Comparison of ENCODE assay signal across 22 mouse cellular contexts in genomic region chr10:111880354-111880753, GRCm38 (mm10).
A peak's percentile ranks its signal among the peaks of the same experiment; 100 is the strongest.
DNase-seq lines count a peak whose midpoint lies in the region; ATAC-seq and TF ChIP-seq lines count a peak whose summit lies in the region.
"Had no signal": no experiment of that assay in that cellular context is flagged by ENCODE, and none has a peak within 500 bp of the region (broad histone marks: within the 10 kb centered on the region; RNA-seq: fewer than 3 reads in every experiment).

No protein-coding gene starts in this region.

- TF ChIP-seq EP300 in liver, postnatal 0 days (IDR thresholded peaks at IDR 0.05; ENCODE audit: low read depth): no peak

- TF ChIP-seq CTCF in liver, postnatal 0 days (IDR thresholded peaks at IDR 0.05; ENCODE audit: low read depth): no peak
- no peak for TF ChIP-seq CTCF in Patski (IDR thresholded peaks at IDR 0.05)

- no peak overlapping the region for H3K27ac ChIP-seq in liver, embryonic 11.5 days (ENCODE audit: low read depth, low read length)
- H3K27ac ChIP-seq in liver, postnatal 0 days (ENCODE audit: low read depth): no peak overlapping the region
- H3K27ac ChIP-seq: embryonic facial prominence, embryonic 12.5 days; embryonic facial prominence, embryonic 15.5 days; hindbrain, embryonic 12.5 days; hindbrain, embryonic 15.5 days had no signal

- no peaks in the 10 kb centered on the region for H3K4me1 ChIP-seq in liver, embryonic 11.5 days (replicated peaks; ENCODE audit: control insufficient read depth, insufficient read depth, low read length)
- no peaks in the 10 kb centered on the region for H3K4me1 ChIP-seq in liver, postnatal 0 days (ENCODE audit: insufficient read depth)
- H3K4me1 ChIP-seq: embryonic facial prominence, embryonic 12.5 days had no signal

- 78% methylated on average over 3 of the region's 3 CpGs for WGBS in liver, embryonic 11.5 days
- WGBS in liver, postnatal 0 days (ENCODE audit: insufficient replicate concordance): 66% methylated on average over 3 of the region's 3 CpGs

- no peaks in the 10 kb centered on the region for H3K9me3 ChIP-seq in liver, embryonic 11.5 days (ENCODE audit: control insufficient read depth, low read length)
- no peaks in the 10 kb centered on the region for H3K9me3 ChIP-seq in liver, postnatal 0 days (ENCODE audit: low read length)
- H3K9me3 ChIP-seq: embryonic facial prominence, embryonic 12.5 days; embryonic facial prominence, embryonic 15.5 days; hindbrain, embryonic 12.5 days; hindbrain, embryonic 15.5 days had no signal

- H3K9ac ChIP-seq in liver, embryonic 11.5 days (ENCODE audit: low read depth, low read length): no peak overlapping the region
- no peak overlapping the region for H3K9ac ChIP-seq in liver, postnatal 0 days (replicated peaks)
- H3K9ac ChIP-seq: embryonic facial prominence, embryonic 12.5 days; embryonic facial prominence, embryonic 15.5 days; forebrain, postnatal 0 days; hindbrain, embryonic 12.5 days; hindbrain, embryonic 15.5 days had no signal

- no peak overlapping the region for H3K4me2 ChIP-seq in liver, embryonic 11.5 days
- no peak overlapping the region for H3K4me2 ChIP-seq in liver, postnatal 0 days (ENCODE audit: low read depth, low read length)
- H3K4me2 ChIP-seq: embryonic facial prominence, embryonic 12.5 days; embryonic facial prominence, embryonic 15.5 days; heart, embryonic 11.5 days; hindbrain, embryonic 12.5 days; hindbrain, embryonic 15.5 days had no signal

- no peak overlapping the region for H3K4me3 ChIP-seq in liver, embryonic 11.5 days (ENCODE audit: low read depth, low read length)
- H3K4me3 ChIP-seq in liver, postnatal 0 days (ENCODE audit: low read depth, low read length): no peak overlapping the region
- H3K4me3 ChIP-seq: embryonic facial prominence, embryonic 12.5 days; embryonic facial prominence, embryonic 15.5 days; hindbrain, embryonic 12.5 days; hindbrain, embryonic 15.5 days had no signal

- H3K36me3 ChIP-seq in liver, embryonic 11.5 days (ENCODE audit: control insufficient read depth, insufficient read depth, low read length): no peaks in the 10 kb centered on the region
- no peaks in the 10 kb centered on the region for H3K36me3 ChIP-seq in liver, postnatal 0 days (replicated peaks; ENCODE audit: insufficient read depth, low read length)
- H3K36me3 ChIP-seq: embryonic facial prominence, embryonic 12.5 days; embryonic facial prominence, embryonic 15.5 days; hindbrain, embryonic 12.5 days; hindbrain, embryonic 15.5 days had no signal

- POLR2A ChIA-PET in Patski (lab: Charles Lee): no interaction called here

- CTCF ChIA-PET in Patski (lab: Charles Lee): interaction anchor here (1.9 kb wide), 1 partner anchor 9 kb away, joined by 4 read pairs; no protein-coding TSS in a partner anchor

- in situ Hi-C loops in Patski (cut with MboI; ENCODE audit: low pct_unique_long_range_greater_than_20kb): no loop called here

- DNase-seq in heart, adult 11 months: peak; percentile 73
- DNase-seq in heart, adult 18-20 months: no peak
- DNase-seq in liver, embryonic 11.5 days (ENCODE audit: low spot score): peak; percentile 27
- DNase-seq in liver, postnatal 0 days: no peak
- peak; percentile 28 for DNase-seq in Patski (ENCODE audit: low read depth, low spot score)
- no peak for DNase-seq in thymus, postnatal 4 days
- DNase-seq: adrenal gland, adult 2 months; adrenal gland, postnatal 25 days; cerebellum, adult 11-12 months; cerebellum, adult 8-10 months; cerebellum, postnatal 10 days; cerebellum, postnatal 36 days; embryo, embryonic 11 days; forebrain, postnatal 0 days; gastrocnemius, postnatal 25 days had no signal

- no peaks in the 10 kb centered on the region for H3K27me3 ChIP-seq in liver, embryonic 11.5 days (replicated peaks; ENCODE audit: control insufficient read depth, insufficient read depth, low read length)
- no peaks in the 10 kb centered on the region for H3K27me3 ChIP-seq in liver, postnatal 0 days (ENCODE audit: insufficient read depth, low read length)
- no peaks in the 10 kb centered on the region for H3K27me3 ChIP-seq in Patski
- H3K27me3 ChIP-seq: embryonic facial prominence, embryonic 12.5 days; embryonic facial prominence, embryonic 15.5 days; hindbrain, embryonic 12.5 days; hindbrain, embryonic 15.5 days had no signal

- ATAC-seq in liver, embryonic 11.5 days (replicated peaks; ENCODE audit: low FRiP score): no peak
- no peak for ATAC-seq in liver, postnatal 0 days
- peak; percentile 71 for ATAC-seq in Patski
- ATAC-seq: forebrain, embryonic 14.5 days; forebrain, postnatal 0 days; intestine, postnatal 0 days had no signal

Comparison
In these comparisons a context has a peak if more than half of its experiments do, and no peak if none do; other contexts are left out.
1. DNase-seq: peak in heart, adult 11 months (single experiment), liver, embryonic 11.5 days (single experiment) and Patski (single experiment); none in heart, adult 18-20 months (0 of 2), liver, postnatal 0 days (single experiment) and thymus, postnatal 4 days (single experiment).